Mouse (Mus musculus) stomach, postnatal 0 days (tissue): ENCODE measurements around the gene Vmn1r57. TPM values are rescaled to one million over a fixed set of nuclear protein-coding genes. Genes with fewer than 3 reads are reported as not detected.
"Not testable (repeated sequence)": the region's sequence is repeated elsewhere in the genome, so short reads cannot be mapped to it uniquely, and the experiment has no call there.

Source experiments
- ATAC-seq: fragments of 200-750 bp; cut with Nextera tagmentation; 2 replicates; pipeline ENCODE4 v1.8.0; 2017; ENCODE audit not compliant: low FRiP score, low TSS enrichment
- DNase-seq: peaks from one replicate; pipeline ENCODE4 v3.0.0-alpha.2; 2016; ENCODE audit warnings: low spot score
- H3K27ac ChIP-seq: fragments of 300-500 bp; sonication (generic); replicated peaks from 2 replicates; pipeline ENCODE4 v1.5.1; 2014; ENCODE audit warnings: mild to moderate bottlenecking, control low read depth
- H3K27me3 ChIP-seq: fragments of 300-500 bp; sonication (generic); 2 replicates; pipeline ENCODE4 v1.6.1; 2014; ENCODE audit warnings: low read length; ENCODE audit not compliant: control insufficient read depth, insufficient read depth
- H3K36me3 ChIP-seq: fragments of 300-500 bp; sonication (generic); 2 replicates; pipeline ENCODE4 v1.6.1; 2014; ENCODE audit warnings: low read length, mixed read lengths; ENCODE audit not compliant: control insufficient read depth, insufficient read depth
- H3K4me1 ChIP-seq: fragments of 300-500 bp; sonication (generic); replicated peaks from 2 replicates; pipeline ENCODE4 v1.6.1; 2014; ENCODE audit warnings: antibody characterized with exemption; ENCODE audit not compliant: control insufficient read depth, insufficient read depth
- H3K4me2 ChIP-seq: fragments of 300-500 bp; sonication (generic); replicated peaks from 2 replicates; pipeline ENCODE4 v1.6.1; 2014; ENCODE audit warnings: low read depth, mild to moderate bottlenecking, control low read depth, moderate library complexity
- H3K4me3 ChIP-seq: fragments of 300-500 bp; sonication (generic); 2 replicates; pipeline ENCODE4 v1.5.1; 2014; ENCODE audit warnings: low read depth, low read length, control low read depth
- H3K9ac ChIP-seq: fragments of 300-500 bp; sonication (generic); 2 replicates; pipeline ENCODE4 v1.6.1; 2014; ENCODE audit warnings: mild to moderate bottlenecking, low read length, control low read depth, mixed read lengths
- H3K9me3 ChIP-seq: fragments of 300-500 bp; sonication (generic); 2 replicates; pipeline ENCODE4 v1.6.1; 2016; ENCODE audit warnings: low read length; ENCODE audit not compliant: control insufficient read depth
- CTCF ChIP-seq: IDR thresholded peaks from 2 replicates; pipeline ENCODE4 v1.5.1; 2016; ENCODE audit warnings: antibody characterized with exemption, low read depth, mild to moderate bottlenecking, moderate library complexity
- EP300 ChIP-seq: optimal IDR thresholded peaks from 2 replicates; pipeline ENCODE3; 2016; ENCODE audit warnings: antibody characterized with exemption
- WGBS: fragments of 180-500 bp; shearing (Covaris S2); extraction: QIAGEN DNeasy Blood & Tissue Kit; methylation state at CpG from one replicate; pipeline ENCODE4 v1.1.7; 2014; 5-methylcytosine and 5-hydroxymethylcytosine counted together
- polyA plus RNA-seq: library from polyadenylated mRNA; unstranded; fragments of >200 nt; fragmentation: Nextera tagmentation; extraction: Ambion mirVana; gene quantifications from 2 replicates; pipeline ENCODE4 v1.2.1, GENCODE M21; 2015

Gene Vmn1r57
- not detected in 2 replicates for polyA plus RNA-seq

- H3K4me1 ChIP-seq, H3K4me2 ChIP-seq, H3K27me3 ChIP-seq, H3K4me3 ChIP-seq, H3K36me3 ChIP-seq, H3K9me3 ChIP-seq, DNase-seq, H3K9ac ChIP-seq, ATAC-seq, H3K27ac ChIP-seq: not testable (repeated sequence)
- 64% methylated on average over 1 of the region's 1 CpGs for WGBS
These were observed at the start of gene Vmn1r57 for GRCm38 (mm10) chr7:5218193-5218592. Vmn1r57 (plus strand) TSS chr7:5218493.

GRCm38 (mm10) chr7:5196647-5197046, 21.6 kb upstream of the Vmn1r57 start, which contains the start of gene Vmn1r56:
Vmn1r56 (minus strand) TSS chr7:5196747.
- not testable (repeated sequence) for ATAC-seq, DNase-seq, H3K9me3 ChIP-seq, H3K9ac ChIP-seq, H3K27ac ChIP-seq, H3K4me3 ChIP-seq, H3K4me2 ChIP-seq, H3K27me3 ChIP-seq, H3K4me1 ChIP-seq, H3K36me3 ChIP-seq

DNA sequence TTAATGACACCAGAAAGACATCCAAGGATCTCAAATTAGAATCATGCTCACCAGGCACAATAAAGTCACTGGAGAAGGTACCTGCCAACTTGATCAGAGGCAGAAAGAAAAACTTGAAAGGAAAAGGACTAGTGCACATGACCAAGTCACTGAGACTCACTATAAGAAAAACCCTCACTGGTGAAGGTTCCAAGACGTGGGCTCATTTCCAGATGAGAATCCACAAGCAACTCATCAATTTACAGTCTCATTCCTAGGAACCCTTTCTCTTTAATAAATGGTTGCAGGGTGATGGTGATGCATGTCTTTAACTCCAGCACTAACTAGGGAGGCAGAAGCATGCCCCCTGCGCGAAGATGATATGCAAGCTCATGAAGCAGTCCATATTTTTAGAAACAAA, 44.8 kb downstream of the Vmn1r57 start:
- TF ChIP-seq CTCF (no peak), EP300 (no peak)

More for the DNA sequence above, 44.8 kb downstream of the Vmn1r57 start:
- Histone ChIP-seq H3K9me3 (no peaks in the 10 kb centered on the region), H3K27ac (no peak overlapping the region), H3K9ac (no peak overlapping the region), H3K4me3 (no peak overlapping the region), H3K4me1 (no peaks in the 10 kb centered on the region), H3K36me3 (no peaks in the 10 kb centered on the region), H3K27me3 (no peaks in the 10 kb centered on the region), H3K4me2 (no peak overlapping the region)
- DNase-seq (no peak), ATAC-seq (no peak)
- 83% methylated on average over 3 of the region's 3 CpGs for WGBS

Other genes starting within 250 kb of the Vmn1r57 start
- 0.04 TPM in 1 of 2 replicates, not detected in the other for gene Sbk3, start 247.3 kb upstream of the Vmn1r57 start, polyA plus RNA-seq
- 10.9 and 15.0 TPM in 2 replicates for gene Zfp579, start 222.3 kb upstream of the Vmn1r57 start, polyA plus RNA-seq
- 14.0 and 16.3 TPM in 2 replicates for gene Zfp524, start 204.1 kb upstream of the Vmn1r57 start, polyA plus RNA-seq
- gene Fiz1, start 203.8 kb upstream of the Vmn1r57 start, polyA plus RNA-seq = 14.9 and 17.8 TPM in 2 replicates
- gene Gm44973, start 203.0 kb upstream of the Vmn1r57 start, polyA plus RNA-seq = 3.3 and 3.7 TPM in 2 replicates
- gene Zfp865, start 198.1 kb upstream of the Vmn1r57 start, polyA plus RNA-seq = 2.2 and 2.3 TPM in 2 replicates
- 13.6 and 14.6 TPM in 2 replicates for gene Ccdc106, start 197.9 kb upstream of the Vmn1r57 start, polyA plus RNA-seq
- not detected in 2 replicates for gene 4632433K11Rik, start 184.4 kb upstream of the Vmn1r57 start, polyA plus RNA-seq
- 4.1 and 4.3 TPM in 2 replicates for gene Zfp784, start 180.0 kb upstream of the Vmn1r57 start, polyA plus RNA-seq
- gene Zfp580, start 167.0 kb upstream of the Vmn1r57 start, polyA plus RNA-seq = 21.0 and 21.6 TPM in 2 replicates
- gene U2af2, start 156.3 kb upstream of the Vmn1r57 start, polyA plus RNA-seq = 49.2 and 50.1 TPM in 2 replicates
- 41.0 and 44.5 TPM in 2 replicates for gene Epn1, start 138.3 kb upstream of the Vmn1r57 start, polyA plus RNA-seq
- gene Rfpl4, start 101.5 kb upstream of the Vmn1r57 start, polyA plus RNA-seq = not detected in 2 replicates
- 0.35 and 0.50 TPM in 2 replicates for gene Rasl2-9, start 92.5 kb upstream of the Vmn1r57 start, polyA plus RNA-seq
- gene Vmn1r55, start 68.8 kb upstream of the Vmn1r57 start, polyA plus RNA-seq = 0.01 TPM in 1 of 2 replicates, not detected in the other
- gene Vmn1r56, start 21.7 kb upstream of the Vmn1r57 start, polyA plus RNA-seq = not detected in 2 replicates
- gene Gm5065, start 132.0 kb downstream of the Vmn1r57 start, polyA plus RNA-seq = not detected in 2 replicates
- 0.04 TPM in 1 of 2 replicates, not detected in the other for gene Nlrp2, start 132.5 kb downstream of the Vmn1r57 start, polyA plus RNA-seq
- gene Vmn1r58, start 194.9 kb downstream of the Vmn1r57 start, polyA plus RNA-seq = 0.02 TPM in 1 of 2 replicates, not detected in the other
- gene Vmn1r59, start 238.3 kb downstream of the Vmn1r57 start, polyA plus RNA-seq = not detected in 2 replicates